Mouse (Mus musculus) forebrain, embryonic 16.5 days (tissue): ENCODE measurements around the gene Gm20388. TPM values are rescaled to one million over a fixed set of nuclear protein-coding genes. Genes with fewer than 3 reads are reported as not detected.
A peak's percentile ranks its signal among the peaks of the same experiment; 100 is the strongest.
"Not testable (repeated sequence)": the region's sequence is repeated elsewhere in the genome, so short reads cannot be mapped to it uniquely, and the experiment has no call there.

Experiments used
- ATAC-seq: fragments of 200-750 bp; cut with Nextera tagmentation; 2 replicates; pipeline ENCODE4 v1.8.0; 2017; ENCODE audit warnings: mild to moderate bottlenecking, moderate library complexity
- H3K27ac ChIP-seq: fragments of 300-500 bp; sonication (generic); 2 replicates; pipeline ENCODE4 v1.5.1; 2014; ENCODE audit warnings: low read length, control low read depth
- H3K27me3 ChIP-seq: fragments of 300-500 bp; sonication (generic); replicated peaks from 2 replicates; pipeline ENCODE4 v1.6.1; 2014; ENCODE audit warnings: low read length; ENCODE audit not compliant: control insufficient read depth, insufficient read depth
- H3K36me3 ChIP-seq: fragments of 300-500 bp; sonication (generic); 2 replicates; pipeline ENCODE4 v1.6.1; 2014; ENCODE audit not compliant: control insufficient read depth, insufficient read depth
- H3K4me1 ChIP-seq: fragments of 300-500 bp; sonication (generic); replicated peaks from 2 replicates; pipeline ENCODE4 v1.6.1; 2014; ENCODE audit warnings: low read length; ENCODE audit not compliant: control insufficient read depth, insufficient read depth
- H3K4me2 ChIP-seq: fragments of 300-500 bp; sonication (generic); 2 replicates; pipeline ENCODE4 v1.6.1; 2014; ENCODE audit warnings: mild to moderate bottlenecking, low read length, control low read depth
- H3K4me3 ChIP-seq: fragments of 300-500 bp; sonication (generic); replicated peaks from 2 replicates; pipeline ENCODE4 v1.5.1; 2014; ENCODE audit warnings: mild to moderate bottlenecking, low read length, control low read depth
- H3K9ac ChIP-seq: fragments of 300-500 bp; sonication (generic); replicated peaks from 2 replicates; pipeline ENCODE4 v1.6.1; 2014; ENCODE audit warnings: low read depth, low read length, control low read depth
- H3K9me3 ChIP-seq: fragments of 300-500 bp; sonication (generic); 2 replicates; pipeline ENCODE4 v1.6.1; 2016; ENCODE audit warnings: low read length; ENCODE audit not compliant: control insufficient read depth
- WGBS: fragments of 180-500 bp; shearing (Covaris S2); extraction: QIAGEN DNeasy Blood & Tissue Kit; methylation state at CpG from one replicate; pipeline ENCODE4 v1.1.7; 2014; 5-methylcytosine and 5-hydroxymethylcytosine counted together
- polyA plus RNA-seq: library from polyadenylated mRNA; unstranded; fragments of >200 nt; fragmentation: Nextera tagmentation; extraction: Ambion mirVana; gene quantifications from 2 replicates; pipeline ENCODE4 v1.2.1, GENCODE M21; 2015

Gm20388 gene
- polyA plus RNA-seq, 1 experiment from 2014 or later: 4.7 TPM

DNA sequence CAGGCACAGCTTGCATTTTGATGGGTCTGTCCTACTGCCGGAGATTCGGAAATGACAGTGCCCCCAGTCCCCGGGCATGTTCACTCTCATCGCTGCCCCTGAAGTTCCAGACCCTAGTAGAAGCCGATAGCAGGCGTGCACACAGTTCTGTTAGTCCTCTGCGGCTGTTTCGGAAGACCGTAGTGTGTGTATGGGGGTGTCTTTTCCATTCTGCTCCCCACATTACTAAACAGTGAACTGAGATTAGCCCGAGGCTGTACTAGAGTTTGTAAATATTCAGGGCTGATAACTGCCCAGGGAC lies 4039.0 kb downstream of the Gm20388 start:
- H3K9me3 ChIP-seq: no peaks in the 10 kb centered on the region
- 5% methylated on average over 10 of the region's 10 CpGs for WGBS
- H3K9ac ChIP-seq: peak overlapping the region; percentile 83
- peaks cover 17% of the 10 kb centered on the region for H3K36me3 ChIP-seq
- H3K27me3 ChIP-seq: no peaks in the 10 kb centered on the region
- H3K27ac ChIP-seq: peak overlapping the region; percentile 88
- peak; percentile 59 for ATAC-seq
- H3K4me2 ChIP-seq: peak overlapping the region; percentile 81
- H3K4me1 ChIP-seq: peaks cover 11% of the 10 kb centered on the region
- H3K4me3 ChIP-seq: peak overlapping the region; percentile 87

DNA sequence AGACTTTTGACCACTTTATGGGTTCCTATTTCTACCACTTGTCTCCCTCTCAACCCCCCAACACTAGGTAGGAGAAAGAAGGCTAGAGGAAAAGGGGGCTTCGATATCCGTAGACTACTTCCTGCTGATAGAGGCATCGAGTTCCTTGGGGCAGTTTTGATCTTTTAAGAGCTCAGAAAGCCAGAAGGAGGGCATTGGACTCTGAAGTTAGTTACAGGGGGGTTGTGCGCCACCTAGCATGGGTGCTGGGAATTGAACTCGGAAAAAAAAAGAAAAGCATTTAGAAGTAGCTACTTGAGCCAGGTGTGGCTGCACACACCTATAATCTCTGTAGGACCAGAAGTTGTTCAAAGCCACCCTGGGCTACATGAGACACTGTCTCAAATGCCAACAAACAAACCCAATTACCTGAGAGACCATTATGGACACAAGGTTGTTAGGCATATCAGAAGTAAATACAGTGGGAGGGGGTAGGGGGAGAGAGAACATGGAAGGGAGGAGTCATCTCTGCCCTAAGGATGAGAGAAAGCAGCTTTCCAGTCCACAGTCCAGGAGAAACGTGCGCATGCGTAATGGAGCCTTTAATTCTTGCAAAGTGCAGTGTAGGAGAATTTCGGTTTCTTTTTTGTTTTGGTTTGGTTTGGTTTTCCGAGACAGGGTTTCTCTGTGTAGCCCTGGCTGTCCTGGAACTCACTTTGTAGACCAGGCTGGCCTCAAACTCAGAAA lies 4039.6 kb downstream of the Gm20388 start:
- Histone ChIP-seq H3K36me3 (peaks cover 15% of the 10 kb centered on the region), H3K27me3 (no peaks in the 10 kb centered on the region), H3K9me3 (no peaks in the 10 kb centered on the region), H3K27ac (no peak overlapping the region), H3K4me1 (peaks cover 11% of the 10 kb centered on the region), H3K4me2 (peak overlapping the region; percentile 81), H3K9ac (peak overlapping the region; percentile 83), H3K4me3 (peak overlapping the region; percentile 87)
- peak; percentile 15; the same call in 1 of the 2 replicates for ATAC-seq
- WGBS: 30% methylated on average over 10 of the region's 10 CpGs

DNA sequence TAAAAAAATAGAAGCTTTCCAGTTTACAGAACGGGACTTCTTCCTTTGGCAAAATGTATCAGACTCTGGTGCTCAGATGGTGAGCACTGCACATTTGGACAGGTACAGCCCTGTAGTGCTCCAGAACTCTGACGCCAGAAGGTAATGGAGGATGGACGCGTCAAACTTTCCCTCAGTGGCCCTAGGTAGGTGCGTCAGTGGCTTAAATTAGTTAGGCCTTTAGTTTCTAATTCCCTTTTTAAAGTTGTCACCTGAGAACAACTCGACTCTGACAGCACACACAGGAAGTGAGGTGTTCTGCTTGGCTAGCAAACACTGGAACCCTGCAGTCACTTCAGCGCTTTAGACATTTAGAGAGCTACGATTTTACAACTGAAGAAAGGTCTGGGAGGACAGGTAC lies 4043.0 kb downstream of the Gm20388 start:
- Histone ChIP-seq H3K4me2 (no peak overlapping the region), H3K4me1 (peaks cover 6% of the 10 kb centered on the region), H3K36me3 (peaks cover 12% of the 10 kb centered on the region), H3K4me3 (no peak overlapping the region), H3K27ac (no peak overlapping the region), H3K9ac (no peak overlapping the region), H3K27me3 (no peaks in the 10 kb centered on the region), H3K9me3 (no peaks in the 10 kb centered on the region)
- ATAC-seq: no peak
- WGBS: 90% methylated on average over 8 of the region's 8 CpGs

DNA sequence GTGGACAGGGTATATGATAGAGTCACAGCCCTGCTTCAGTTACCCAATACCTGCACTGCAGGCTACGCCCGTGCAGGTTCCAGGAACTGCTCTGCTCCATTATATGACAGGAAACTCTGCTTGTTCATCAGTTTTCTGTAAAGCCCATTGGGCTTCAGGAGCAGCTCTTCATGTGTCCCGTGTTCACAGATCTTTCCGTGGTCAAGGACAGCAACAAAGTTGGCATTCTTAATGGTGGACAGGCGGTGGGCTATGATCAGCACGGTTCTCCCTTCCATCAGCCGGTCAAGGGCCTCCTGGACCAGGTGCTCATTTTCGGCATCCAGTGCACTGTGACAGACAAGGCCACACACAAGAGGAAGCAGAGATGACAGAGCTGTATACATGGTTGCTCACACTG lies 4043.6 kb downstream of the Gm20388 start:
- 92% methylated on average over 8 of the region's 8 CpGs for WGBS
- ATAC-seq: no peak
- peaks cover 6% of the 10 kb centered on the region for H3K4me1 ChIP-seq
- no peak overlapping the region for H3K4me2 ChIP-seq
- H3K36me3 ChIP-seq: peaks cover 12% of the 10 kb centered on the region
- no peak overlapping the region for H3K9ac ChIP-seq
- no peak overlapping the region for H3K4me3 ChIP-seq
- no peak overlapping the region for H3K27ac ChIP-seq
- H3K27me3 ChIP-seq: no peaks in the 10 kb centered on the region
- H3K9me3 ChIP-seq: no peaks in the 10 kb centered on the region

DNA sequence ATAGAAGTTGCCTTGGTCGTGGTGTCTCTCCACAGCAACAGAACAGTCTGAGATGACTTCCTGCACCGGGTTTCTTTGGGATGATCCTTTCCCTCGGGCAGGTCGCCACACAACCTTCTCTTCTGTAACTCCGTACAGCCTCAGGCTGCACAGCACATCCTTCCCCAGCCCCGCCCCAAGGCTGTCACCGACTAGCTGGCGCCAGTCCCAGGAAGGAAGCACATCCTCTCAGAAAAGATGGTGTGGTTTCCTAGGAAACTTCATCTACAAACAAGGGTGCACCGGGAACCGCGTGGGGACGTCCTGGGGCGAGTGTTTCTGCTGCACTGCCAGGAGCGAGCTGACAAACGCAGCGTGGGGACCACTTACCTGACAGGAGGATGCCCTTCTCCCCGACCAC lies 4047.5 kb downstream of the Gm20388 start:
- Histone ChIP-seq H3K27ac (no peak overlapping the region), H3K4me3 (no peak overlapping the region), H3K9me3 (no peaks in the 10 kb centered on the region), H3K36me3 (peaks cover 10% of the 10 kb centered on the region), H3K27me3 (no peaks in the 10 kb centered on the region), H3K4me2 (no peak overlapping the region), H3K9ac (no peak overlapping the region), H3K4me1 (no peaks in the 10 kb centered on the region)
- WGBS: 74% methylated on average over 17 of the region's 17 CpGs
- ATAC-seq: no peak

DNA sequence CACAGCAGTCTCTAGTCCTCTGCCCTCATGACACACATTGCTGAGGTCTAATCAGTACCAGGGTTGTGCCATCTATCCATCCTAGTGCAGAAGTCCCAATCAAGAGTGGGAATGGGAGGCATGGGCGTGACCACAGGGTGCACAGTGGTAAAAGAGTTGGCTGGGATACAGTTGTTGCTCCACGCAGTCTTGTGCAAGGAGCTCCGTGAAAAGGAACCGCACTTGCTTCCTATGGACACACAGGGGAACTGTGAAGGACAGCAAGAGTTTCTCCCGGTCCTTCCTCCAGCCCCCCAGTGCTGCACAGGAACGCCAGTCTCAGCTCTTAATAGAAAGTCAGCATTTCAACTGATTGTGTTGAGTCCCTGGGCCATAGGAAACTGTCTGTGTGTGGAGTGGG lies 4048.8 kb downstream of the Gm20388 start:
- Histone ChIP-seq H3K9me3 (no peaks in the 10 kb centered on the region), H3K27ac (no peak overlapping the region), H3K27me3 (no peaks in the 10 kb centered on the region), H3K36me3 (peaks cover 5% of the 10 kb centered on the region), H3K4me1 (no peaks in the 10 kb centered on the region), H3K9ac (no peak overlapping the region), H3K4me3 (no peak overlapping the region), H3K4me2 (no peak overlapping the region)
- 90% methylated on average over 6 of the region's 6 CpGs for WGBS
- no peak for ATAC-seq

DNA sequence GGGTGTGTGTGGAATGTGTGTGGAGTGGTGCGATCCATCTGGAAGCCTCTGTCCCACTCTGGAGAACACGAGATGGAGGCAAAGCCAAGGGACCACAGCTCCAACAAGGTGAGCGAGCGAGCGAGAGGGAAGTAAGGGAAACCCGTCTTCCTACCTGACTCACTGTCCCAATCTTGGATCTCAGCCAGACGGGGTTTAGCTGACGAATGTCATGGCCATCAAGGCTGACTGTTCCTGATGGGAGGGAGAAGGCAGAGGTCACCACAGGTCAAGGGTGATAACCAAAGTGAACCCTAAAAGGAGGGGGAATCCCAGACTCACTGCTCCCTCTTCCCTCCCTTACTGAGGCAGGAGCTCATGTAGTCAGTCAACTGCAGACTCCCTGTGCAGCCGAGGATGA lies 4049.4 kb downstream of the Gm20388 start:
- Histone ChIP-seq H3K4me1 (no peaks in the 10 kb centered on the region), H3K36me3 (0 out of 2 replicates have a peak, but pooled peaks cover 4% of the 10 kb centered on the region), H3K9me3 (no peaks in the 10 kb centered on the region), H3K9ac (no peak overlapping the region), H3K4me3 (no peak overlapping the region), H3K27me3 (no peaks in the 10 kb centered on the region), H3K4me2 (no peak overlapping the region), H3K27ac (no peak overlapping the region)
- 86% methylated on average over 9 of the region's 9 CpGs for WGBS
- ATAC-seq: no peak

DNA sequence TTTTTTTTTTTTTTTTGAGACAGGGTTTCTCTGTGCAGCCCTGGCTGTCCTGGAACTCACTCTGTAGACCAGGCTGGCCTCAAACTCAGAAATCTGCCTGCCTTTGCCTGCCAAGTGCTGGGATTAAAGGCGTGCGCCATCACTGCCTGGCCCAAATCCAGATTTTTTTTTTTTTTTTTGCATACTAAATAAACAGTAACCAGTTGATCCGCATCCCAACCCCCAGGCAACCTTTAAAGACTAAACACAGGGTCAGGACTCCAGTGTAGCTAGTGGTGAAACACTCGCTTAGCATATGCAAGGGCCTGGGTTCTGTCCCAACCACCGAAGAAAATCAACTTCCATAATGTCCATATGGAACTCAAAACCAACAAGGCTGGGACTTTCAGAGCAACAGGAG lies 4049.9 kb downstream of the Gm20388 start:
- WGBS: 47% methylated on average over 5 of the region's 5 CpGs
- not testable (repeated sequence) for H3K4me1 ChIP-seq, H3K27me3 ChIP-seq, H3K9ac ChIP-seq, H3K27ac ChIP-seq, H3K9me3 ChIP-seq, H3K4me2 ChIP-seq, ATAC-seq, H3K4me3 ChIP-seq, H3K36me3 ChIP-seq

DNA sequence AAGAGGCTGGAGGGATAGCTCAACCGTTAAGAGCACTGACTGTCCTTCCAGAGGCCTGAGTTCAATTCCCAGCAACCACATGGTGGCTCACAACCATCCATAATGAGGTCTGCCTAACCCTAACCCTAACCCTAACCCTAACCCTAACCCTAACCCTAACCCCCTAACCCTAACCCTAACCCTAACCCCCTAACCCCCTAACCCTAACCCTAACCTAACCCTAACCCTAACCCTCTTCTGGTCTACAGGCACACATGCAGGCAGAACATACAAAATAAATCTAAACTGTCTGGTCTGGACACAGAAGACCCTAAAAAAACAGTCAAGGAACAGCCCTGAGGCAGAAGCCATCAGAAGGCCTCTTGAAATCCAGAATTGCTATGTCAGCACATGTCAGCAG lies 4050.7 kb downstream of the Gm20388 start:
- Histone ChIP-seq H3K27me3 (no peaks in the 10 kb centered on the region), H3K4me2 (no peak overlapping the region), H3K9me3 (no peaks in the 10 kb centered on the region), H3K27ac (no peak overlapping the region), H3K4me1 (no peaks in the 10 kb centered on the region), H3K9ac (no peak overlapping the region), H3K36me3 (0 out of 2 replicates have a peak, but pooled peaks cover 4% of the 10 kb centered on the region), H3K4me3 (no peak overlapping the region)
- no peak for ATAC-seq
- 78% methylated on average over 1 of the region's 1 CpGs for WGBS

DNA sequence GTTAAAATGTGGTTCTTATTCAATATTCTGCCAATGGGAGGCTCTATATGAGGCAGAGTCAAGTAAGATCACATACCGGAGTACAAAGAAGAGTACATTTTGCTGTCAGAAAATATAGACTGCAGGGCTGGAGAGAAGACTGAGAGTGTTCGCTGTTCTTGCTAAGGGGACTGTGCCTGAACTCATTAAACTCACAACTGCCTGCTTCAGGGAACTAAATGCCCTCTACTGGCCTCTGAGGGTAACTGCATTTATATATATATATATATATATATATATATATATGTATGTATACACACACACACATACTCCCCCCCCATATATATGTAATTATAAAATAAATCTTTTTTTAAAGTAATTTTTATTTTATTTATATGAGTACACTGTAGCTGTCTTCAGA lies 4056.3 kb downstream of the Gm20388 start:
- no peak for ATAC-seq
- WGBS: 59% methylated on average over 2 of the region's 2 CpGs
- H3K36me3 ChIP-seq: 0 out of 2 replicates have a peak, but pooled peaks cover 2% of the 10 kb centered on the region

More for the DNA sequence above, 4056.3 kb downstream of the Gm20388 start:
- H3K4me1 ChIP-seq: no peaks in the 10 kb centered on the region
- H3K4me2 ChIP-seq: no peak overlapping the region
- no peak overlapping the region for H3K27ac ChIP-seq
- H3K9me3 ChIP-seq: no peaks in the 10 kb centered on the region
- H3K27me3 ChIP-seq: no peaks in the 10 kb centered on the region
- H3K4me3 ChIP-seq: no peak overlapping the region
- H3K9ac ChIP-seq: no peak overlapping the region
